Mouse (Mus musculus): Measurements from ENCODE around the gene Vmn1r170. TPM values are rescaled to one million over a fixed set of nuclear protein-coding genes. Genes with fewer than 3 reads are reported as not detected.
"Not testable (repeated sequence)": the region's sequence is repeated elsewhere in the genome, so short reads cannot be mapped to it uniquely, and the experiment has no call there.

The Vmn1r170 gene
- not detected for total RNA-seq (2022)

GRCm38 (mm10) chr7:23605875-23606274 is at the start of gene Vmn1r170:
Gene Vmn1r170 (plus strand): TSS chr7:23606175.
- not testable (repeated sequence) for DNase-seq (ENCODE audit: low spot score in 2 of 2)

- DNase-seq (ENCODE audit: low spot score in 2 of 2), result not testable (repeated sequence)
Measured at GRCm38 (mm10) chr7:23575226-23575625, 30.7 kb upstream of the Vmn1r170 start, which contains the start of gene Vmn1r169. Gene Vmn1r169 (plus strand): TSS chr7:23575526.

- DNase-seq (ENCODE audit: low spot score in 2 of 2), result no peak
Measured at GRCm38 (mm10) chr7:23630422-23630821, 24.4 kb downstream of the Vmn1r170 start, which contains the start of gene Vmn1r171. Gene Vmn1r171 (plus strand): TSS chr7:23630722.

Other genes starting within 250 kb of the Vmn1r170 start
- under 1 TPM in 1 of 4 experiments, not detected in 3; 0.25 TPM for gene Nlrp5, start 220.3 kb upstream of the Vmn1r170 start, total RNA-seq (2022)
- gene Vmn1r167, start 99.0 kb upstream of the Vmn1r170 start, total RNA-seq (2022), result not detected
- gene Vmn1r168, start 66.4 kb upstream of the Vmn1r170 start, total RNA-seq (2022), result not detected
- not detected for gene Vmn1r169, start 30.6 kb upstream of the Vmn1r170 start, total RNA-seq (2022)
- gene Vmn1r171, start 24.5 kb downstream of the Vmn1r170 start, total RNA-seq (2022), result not detected
- not detected for gene Vmn1r172, start 52.1 kb downstream of the Vmn1r170 start, total RNA-seq (2022)
- gene Vmn1r173, start 94.5 kb downstream of the Vmn1r170 start, total RNA-seq (2022), result not detected
- gene Vmn1r174, start 146.1 kb downstream of the Vmn1r170 start, total RNA-seq (2022), result not detected
- gene Vmn1r175, start 204.5 kb downstream of the Vmn1r170 start, total RNA-seq (2022), result not detected
- not detected for gene Vmn1r176, start 231.2 kb downstream of the Vmn1r170 start, total RNA-seq (2022)

Data from layer of hippocampus, adult 8-10 months (tissue).